Mouse (Mus musculus) kidney, postnatal 0 days (tissue): Measurements from ENCODE around the gene Sub1. TPM values are rescaled to one million over a fixed set of nuclear protein-coding genes. Genes with fewer than 3 reads are reported as not detected.

Experiments used
- ATAC-seq: fragments of 200-750 bp; cut with Nextera tagmentation; replicated peaks from 2 replicates; pipeline ENCODE4 v1.8.0; 2017; ENCODE audit warnings: low read depth, moderate number of reproducible peaks, moderate TSS enrichment, moderate library complexity; ENCODE audit not compliant: low FRiP score
- DNase-seq: peaks from one replicate; pipeline ENCODE4 v3.0.0-alpha.2; 2016; ENCODE audit warnings: low spot score
- H3K27ac ChIP-seq: fragments of 300-500 bp; sonication (generic); 2 replicates; pipeline ENCODE4 v1.5.1; 2014; ENCODE audit warnings: mild to moderate bottlenecking
- H3K27me3 ChIP-seq: fragments of 300-500 bp; sonication (generic); 2 replicates; pipeline ENCODE4 v1.6.1; 2014; ENCODE audit warnings: low read length, mixed read lengths; ENCODE audit not compliant: insufficient read depth
- H3K36me3 ChIP-seq: fragments of 300-500 bp; sonication (generic); 2 replicates; pipeline ENCODE4 v1.6.1; 2014; ENCODE audit warnings: low read length, mixed read lengths; ENCODE audit not compliant: insufficient read depth
- H3K4me1 ChIP-seq: fragments of 300-500 bp; sonication (generic); replicated peaks from 2 replicates; pipeline ENCODE4 v1.6.1; 2014; ENCODE audit warnings: antibody characterized with exemption, low read length, mixed read lengths; ENCODE audit not compliant: insufficient read depth
- H3K4me2 ChIP-seq: fragments of 300-500 bp; sonication (generic); 2 replicates; pipeline ENCODE4 v1.6.1; 2014; ENCODE audit warnings: mild to moderate bottlenecking, low read length, moderate library complexity, mixed read lengths
- H3K4me3 ChIP-seq: fragments of 300-500 bp; sonication (generic); replicated peaks from 2 replicates; pipeline ENCODE4 v1.5.1; 2014; ENCODE audit warnings: low read depth, low read length
- H3K9ac ChIP-seq: fragments of 300-500 bp; sonication (generic); 2 replicates; pipeline ENCODE4 v1.6.1; 2014; ENCODE audit warnings: low read depth, low read length
- H3K9me3 ChIP-seq: fragments of 300-500 bp; sonication (generic); replicated peaks from 2 replicates; pipeline ENCODE4 v1.6.1; 2016; ENCODE audit warnings: low read length, inconsistent platforms, mixed read lengths
- CTCF ChIP-seq: IDR thresholded peaks from 2 replicates; pipeline ENCODE4 v1.5.1; 2016; ENCODE audit warnings: antibody characterized with exemption, low read depth, mild to moderate bottlenecking, moderate library complexity
- WGBS: fragments of 180-500 bp; shearing (Covaris S2); extraction: QIAGEN DNeasy Blood & Tissue Kit; methylation state at CpG from one replicate; pipeline ENCODE4 v1.1.7; 2014; 5-methylcytosine and 5-hydroxymethylcytosine counted together
- polyA plus RNA-seq: library from polyadenylated mRNA; unstranded; fragments of >200 nt; fragmentation: Nextera tagmentation; extraction: Ambion mirVana; gene quantifications from 2 replicates; pipeline ENCODE4 v1.2.1, GENCODE M21; 2015

The Sub1 gene
- polyA plus RNA-seq, 1 experiment from 2014 or later, result 890 TPM

- Histone ChIP-seq H3K9me3 (no peaks in the 10 kb centered on the region), H3K4me2 (no peak overlapping the region), H3K4me3 (no peak overlapping the region), H3K9ac (no peak overlapping the region), H3K27me3 (no peaks in the 10 kb centered on the region), H3K36me3 (peaks cover 36% of the 10 kb centered on the region), H3K27ac (no peak overlapping the region), H3K4me1 (peaks cover 13% of the 10 kb centered on the region; the same call in 1 of the 2 replicates)
- no peak for ATAC-seq
- peak; percentile 61 for DNase-seq
- TF ChIP-seq CTCF, result peak; percentile 61; the same call in 1 of the 2 replicates
- WGBS, result 67% methylated on average over 3 of the region's 3 CpGs
Observed at GRCm38 (mm10) chr15:11991552-11992113, 5.2 kb downstream of the Sub1 start.

DNA sequence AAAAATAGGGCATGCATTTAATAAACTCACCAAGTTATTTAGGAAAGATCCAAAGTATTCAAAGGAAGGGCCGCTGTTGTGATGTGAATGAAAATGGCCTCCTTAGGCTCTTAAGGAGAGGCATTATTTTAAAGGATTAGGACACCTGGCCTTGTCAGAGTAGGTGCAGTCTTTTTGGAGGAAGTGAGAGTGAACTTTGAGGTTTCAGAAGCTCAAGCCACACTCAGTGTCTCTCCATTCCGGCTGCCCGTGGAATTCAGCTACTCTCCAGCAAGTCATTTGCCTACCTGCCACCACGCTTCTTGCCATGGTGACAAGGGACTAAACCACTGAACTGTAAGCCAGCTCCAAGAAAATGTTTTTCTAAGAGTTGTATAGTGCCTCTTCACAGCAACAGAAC lies 8.2 kb downstream of the Sub1 start:
- Histone ChIP-seq H3K36me3 (peaks cover 51% of the 10 kb centered on the region), H3K9me3 (no peaks in the 10 kb centered on the region), H3K27ac (no peak overlapping the region), H3K27me3 (no peaks in the 10 kb centered on the region), H3K4me1 (0 out of 2 replicates have a peak, but pooled peaks cover 6% of the 10 kb centered on the region), H3K4me2 (no peak overlapping the region), H3K9ac (no peak overlapping the region), H3K4me3 (no peak overlapping the region)
- ATAC-seq (no peak), DNase-seq (no peak)
- 84% methylated on average over 4 of the region's 4 CpGs for WGBS
- no peak for TF ChIP-seq CTCF

DNA sequence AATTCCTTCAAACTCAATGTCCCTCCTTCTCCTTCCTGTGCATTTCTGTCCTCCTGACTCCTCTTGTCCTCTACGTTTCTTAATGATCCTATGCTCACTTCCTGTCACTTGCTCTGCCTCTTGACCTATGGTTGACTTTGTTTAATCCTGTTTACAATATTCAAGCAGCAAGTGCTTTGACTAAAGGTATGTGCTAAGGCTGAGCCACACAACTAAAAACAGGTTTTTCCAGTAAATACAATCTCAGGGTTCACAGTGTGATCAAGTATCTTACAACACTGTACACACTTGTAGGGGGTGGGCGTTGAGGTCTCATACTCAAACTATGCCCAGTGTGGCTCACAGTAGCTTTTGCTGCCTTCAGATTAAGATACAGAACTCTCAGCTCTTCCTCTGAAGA lies 8.9 kb downstream of the Sub1 start:
- no peak for TF ChIP-seq CTCF
- WGBS, result 53% methylated on average over 2 of the region's 2 CpGs
- ATAC-seq (no peak), DNase-seq (no peak)
- Histone ChIP-seq H3K27ac (no peak overlapping the region), H3K36me3 (peaks cover 55% of the 10 kb centered on the region), H3K4me3 (no peak overlapping the region), H3K4me2 (no peak overlapping the region), H3K27me3 (no peaks in the 10 kb centered on the region), H3K9ac (no peak overlapping the region), H3K4me1 (no peaks in the 10 kb centered on the region), H3K9me3 (no peaks in the 10 kb centered on the region)

GRCm38 (mm10) chr15:11981985-11982384 lies 14.8 kb downstream of the Sub1 start:
- no peak overlapping the region for H3K27ac ChIP-seq
- peaks cover 30% of the 10 kb centered on the region for H3K36me3 ChIP-seq
- WGBS, result 85% methylated on average over 2 of the region's 2 CpGs
- H3K4me2 ChIP-seq, result no peak overlapping the region
- H3K9me3 ChIP-seq, result no peaks in the 10 kb centered on the region
- no peaks in the 10 kb centered on the region for H3K27me3 ChIP-seq
- TF ChIP-seq CTCF, result no peak
- H3K4me3 ChIP-seq, result no peak overlapping the region
- ATAC-seq, result no peak
- DNase-seq, result no peak
- no peaks in the 10 kb centered on the region for H3K4me1 ChIP-seq
- no peak overlapping the region for H3K9ac ChIP-seq

GRCm38 (mm10) chr15:11981501-11981900 lies 15.3 kb downstream of the Sub1 start:
- no peaks in the 10 kb centered on the region for H3K4me1 ChIP-seq
- ATAC-seq (no peak), DNase-seq (no peak)
- TF ChIP-seq CTCF, result no peak
- no peak overlapping the region for H3K9ac ChIP-seq
- H3K27ac ChIP-seq, result no peak overlapping the region
- H3K4me2 ChIP-seq, result no peak overlapping the region
- WGBS, result 89% methylated on average over 8 of the region's 8 CpGs
- no peaks in the 10 kb centered on the region for H3K9me3 ChIP-seq
- H3K27me3 ChIP-seq, result no peaks in the 10 kb centered on the region
- peaks cover 30% of the 10 kb centered on the region for H3K36me3 ChIP-seq
- H3K4me3 ChIP-seq, result no peak overlapping the region

- Histone ChIP-seq H3K4me3 (no peak overlapping the region), H3K9ac (no peak overlapping the region), H3K27ac (no peak overlapping the region), H3K4me1 (no peaks in the 10 kb centered on the region), H3K9me3 (no peaks in the 10 kb centered on the region), H3K36me3 (0 out of 2 replicates have a peak, but pooled peaks cover 13% of the 10 kb centered on the region), H3K27me3 (no peaks in the 10 kb centered on the region), H3K4me2 (no peak overlapping the region)
- WGBS, result 68% methylated on average over 2 of the region's 2 CpGs
- no peak for ATAC-seq
- no peak for DNase-seq
- no peak for TF ChIP-seq CTCF
Observed at GRCm38 (mm10) chr15:11978175-11978574, 18.6 kb downstream of the Sub1 start.

DNA sequence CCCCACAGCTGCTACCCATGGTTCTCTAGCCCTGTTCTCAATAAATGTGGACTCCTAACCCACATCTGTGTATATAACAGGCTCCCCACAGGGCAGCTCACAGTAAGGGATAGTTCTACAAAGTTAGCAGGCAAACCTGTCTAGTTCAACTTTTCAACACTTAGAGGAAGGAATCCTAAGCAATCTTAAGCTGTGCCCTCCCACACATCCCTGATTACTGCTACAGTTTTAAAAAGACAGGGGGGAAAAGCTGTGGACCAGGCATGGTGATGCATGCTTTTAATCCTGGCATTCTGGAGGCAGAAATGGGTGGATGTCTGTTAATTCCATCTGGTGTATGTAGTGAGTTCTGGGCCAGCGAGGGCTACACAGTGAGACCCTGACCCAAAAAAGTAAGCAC lies 19.7 kb downstream of the Sub1 start:
- no peaks in the 10 kb centered on the region for H3K27me3 ChIP-seq
- WGBS, result 76% methylated on average over 1 of the region's 1 CpGs

More for the DNA sequence above, 19.7 kb downstream of the Sub1 start:
- Histone ChIP-seq H3K27ac (no peak overlapping the region), H3K36me3 (0 out of 2 replicates have a peak, but pooled peaks cover 7% of the 10 kb centered on the region), H3K4me3 (no peak overlapping the region), H3K9me3 (no peaks in the 10 kb centered on the region), H3K9ac (no peak overlapping the region), H3K4me2 (no peak overlapping the region), H3K4me1 (no peaks in the 10 kb centered on the region)
- ATAC-seq, result no peak
- TF ChIP-seq CTCF, result no peak
- DNase-seq, result no peak
